Comparison of ENCODE assay signal across 8 mouse cellular contexts in genomic region chr16:21247871-21248712, GRCm38 (mm10). TPM values are rescaled to one million over a fixed set of nuclear protein-coding genes. Genes with fewer than 3 reads are reported as not detected.
DNase-seq lines count a peak whose midpoint lies in the region; ATAC-seq and TF ChIP-seq lines count a peak whose summit lies in the region.

No protein-coding gene starts in this region.

- peak; percentile 67 for DNase-seq in forebrain, embryonic 14.5 days (ENCODE audit: low spot score)
- DNase-seq in heart, postnatal 36 days: peak; percentile 66 to 70
- peak; percentile 60 to 73 for DNase-seq in kidney, postnatal 4 days
- peak; percentile 56 for DNase-seq in lung, embryonic 14.5 days
- DNase-seq in ovary, postnatal 36 days (ENCODE audit: low spot score): peak; percentile 76
- no peak for DNase-seq in spleen, adult 12 weeks (ENCODE audit: low spot score)

- H3K9ac ChIP-seq in ES-Bruce4 (ENCODE audit: low read depth, poor library complexity, severe bottlenecking): peak overlapping the region; percentile 47
- no peak overlapping the region; the same call in 1 of the 2 replicates for H3K9ac ChIP-seq in forebrain, embryonic 14.5 days (ENCODE audit: low read length)
- peak overlapping the region; percentile 42 for H3K9ac ChIP-seq in lung, embryonic 14.5 days

- peak overlapping the region; percentile 58 for H3K4me2 ChIP-seq in forebrain, embryonic 14.5 days (ENCODE audit: low read length)
- H3K4me2 ChIP-seq in lung, embryonic 14.5 days: peak overlapping the region; percentile 92

- 3% methylated on average over 38 of the region's 38 CpGs for WGBS in forebrain, embryonic 14.5 days
- WGBS in lung, embryonic 14.5 days: 10% methylated on average over 38 of the region's 38 CpGs

- no peak for TF ChIP-seq EP300 in ES-Bruce4 (IDR thresholded peaks at IDR 0.05; ENCODE audit: insufficient read depth, low read depth, low read length)

- H3K36me3 ChIP-seq in ES-Bruce4 (ENCODE audit: control insufficient read depth, insufficient read depth, low read length, poor library complexity, severe bottlenecking): no peaks in the 10 kb centered on the region
- H3K36me3 ChIP-seq in forebrain, embryonic 14.5 days (ENCODE audit: control insufficient read depth, insufficient read depth, low read length): no peaks in the 10 kb centered on the region
- no peaks in the 10 kb centered on the region for H3K36me3 ChIP-seq in lung, embryonic 14.5 days (ENCODE audit: insufficient read depth)

- peak; percentile 42; the same call in 1 of the 2 replicates for ATAC-seq in forebrain, embryonic 14.5 days
- ATAC-seq in lung, embryonic 14.5 days (ENCODE audit: insufficient read depth): no peak

- H3K4me3 ChIP-seq in ES-Bruce4 (ENCODE audit: low read depth, low read length): peak overlapping the region; percentile 69
- 0 out of 2 replicates have a peak overlapping the region, but pooled peaks have one; percentile 12 for H3K4me3 ChIP-seq in brown adipose tissue, adult 24 weeks (ENCODE audit: insufficient read depth, low read depth, low read length)
- peak overlapping the region; percentile 27 for H3K4me3 ChIP-seq in forebrain, embryonic 14.5 days (ENCODE audit: low read depth, low read length)
- H3K4me3 ChIP-seq in lung, embryonic 14.5 days (ENCODE audit: low read depth, low read length): peak overlapping the region; percentile 40

- H3K9me3 ChIP-seq in ES-Bruce4 (replicated peaks; ENCODE audit: control insufficient read depth, insufficient read depth, low read length, poor library complexity, severe bottlenecking): no peaks in the 10 kb centered on the region
- no peaks in the 10 kb centered on the region for H3K9me3 ChIP-seq in forebrain, embryonic 14.5 days (replicated peaks; ENCODE audit: control insufficient read depth, low read length)
- no peaks in the 10 kb centered on the region for H3K9me3 ChIP-seq in lung, embryonic 14.5 days (ENCODE audit: low read depth, low read length)

- H3K27ac ChIP-seq in ES-Bruce4 (ENCODE audit: insufficient read depth, low read length): no peak overlapping the region
- H3K27ac ChIP-seq in brown adipose tissue, adult 24 weeks (replicated peaks; ENCODE audit: low read depth, low read length): no peak overlapping the region
- H3K27ac ChIP-seq in forebrain, embryonic 14.5 days (ENCODE audit: low read depth, low read length): no peak overlapping the region
- no peak overlapping the region for H3K27ac ChIP-seq in lung, embryonic 14.5 days (ENCODE audit: low read depth)

- peaks cover 2% of the 10 kb centered on the region for H3K27me3 ChIP-seq in ES-Bruce4 (ENCODE audit: control insufficient read depth, insufficient read depth, low read length, poor library complexity, severe bottlenecking)
- H3K27me3 ChIP-seq in forebrain, embryonic 14.5 days (replicated peaks; ENCODE audit: control insufficient read depth, insufficient read depth, low read length): peaks cover 19% of the 10 kb centered on the region
- H3K27me3 ChIP-seq in lung, embryonic 14.5 days (ENCODE audit: insufficient read depth, low read length): peaks cover 15% of the 10 kb centered on the region

- TF ChIP-seq POLR2A in ES-Bruce4 (IDR thresholded peaks at IDR 0.05; ENCODE audit: insufficient read depth, low read length): no peak

- H3K4me1 ChIP-seq in ES-Bruce4 (ENCODE audit: control insufficient read depth, insufficient read depth, low read length): peaks cover 4% of the 10 kb centered on the region
- H3K4me1 ChIP-seq in brown adipose tissue, adult 24 weeks (ENCODE audit: control insufficient read depth, insufficient read depth, insufficient read length, low read length): no peaks in the 10 kb centered on the region; the same call in 1 of the 2 replicates
- H3K4me1 ChIP-seq in forebrain, embryonic 14.5 days (ENCODE audit: control insufficient read depth, insufficient read depth, low read length): peaks cover 13% of the 10 kb centered on the region
- H3K4me1 ChIP-seq in lung, embryonic 14.5 days (ENCODE audit: insufficient read depth): peaks cover 21% of the 10 kb centered on the region

- intact Hi-C loops in heart, postnatal 36 days (cut with DNase I): loop anchor here (2.0 to 5.0 kb wide), 2 partner anchors 47 to 84 kb away; no protein-coding TSS in a partner anchor

- TF ChIP-seq CTCF in ES-Bruce4 (IDR thresholded peaks at IDR 0.05; ENCODE audit: low read depth, low read length): no peak
- TF ChIP-seq CTCF in lung, embryonic 14.5 days (IDR thresholded peaks at IDR 0.05; ENCODE audit: low read depth): no peak

RNA-seq across cellular contexts. Expression of gene Ephb3, which starts 43.5 kb away (rescaled TPM):
- polyA plus RNA-seq in ES-Bruce4 (2011; ENCODE audit: insufficient read depth, insufficient read length, low read depth, missing spikeins): 24.8 and 26.3 TPM in 2 replicates
- polyA plus RNA-seq in brown adipose tissue, adult 24 weeks (2012; ENCODE audit: insufficient read depth, insufficient read length, missing spikeins): not detected in 2 replicates
- polyA plus RNA-seq in forebrain, embryonic 14.5 days (2014; fragmentation: Nextera tagmentation; extraction: Ambion mirVana): 3.1 and 4.1 TPM in 2 replicates
- 1 to 10 TPM; 5.7 to 7.5 TPM for total RNA-seq in heart, postnatal 36 days (2021)
- 29.7 and 33.2 TPM in 2 replicates for polyA plus RNA-seq in lung, embryonic 14.5 days (2014; fragmentation: Nextera tagmentation; extraction: Ambion mirVana)

Comparison
In these comparisons a context has a peak if more than half of its experiments do, and no peak if none do; other contexts are left out.
1. H3K4me3 ChIP-seq: peak in every context shown above with its lines; median percentile 69 in ES-Bruce4; 40 in lung, embryonic 14.5 days; 27 in forebrain, embryonic 14.5 days; 12 in brown adipose tissue, adult 24 weeks.